Mouse (Mus musculus): Measurements from ENCODE around the gene Cd5l. TPM values are rescaled to one million over a fixed set of nuclear protein-coding genes. Genes with fewer than 3 reads are reported as not detected.
A peak's percentile ranks its signal among the peaks of the same experiment; 100 is the strongest.

Cd5l gene
- total RNA-seq, 2 experiments from 2014 or later = not detected

DNA sequence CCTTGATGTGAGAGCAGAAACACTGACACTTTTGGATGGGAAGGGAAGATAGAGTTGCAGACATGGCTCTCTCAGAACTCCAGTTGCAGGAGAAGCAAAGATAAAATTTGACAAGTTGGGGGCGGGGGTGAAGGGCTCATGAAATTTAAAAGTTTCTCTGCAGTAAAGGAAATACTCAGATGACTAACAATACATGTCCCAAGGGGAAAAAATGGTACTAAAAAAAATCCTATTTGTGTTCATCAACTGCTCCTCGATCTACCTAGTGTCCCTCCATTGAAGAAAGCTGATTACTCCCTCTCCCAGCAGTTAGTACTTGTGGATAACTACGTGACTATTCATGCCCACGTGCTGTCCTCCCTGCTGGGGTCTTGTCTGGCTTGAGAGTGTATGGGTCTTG, 41.1 kb downstream of the Cd5l start:
- no peak for DNase-seq (ENCODE audit: low spot score in 2 of 2)
- intact Hi-C loops (cut with DNase I) = no loop called here

- intact Hi-C loops (cut with DNase I) = no loop called here
- no peak for DNase-seq (ENCODE audit: low spot score in 2 of 2)
Observed at GRCm38 (mm10) chr3:87399906-87400305, 42.2 kb downstream of the Cd5l start.

- no peak for DNase-seq (ENCODE audit: low spot score in 2 of 2)
Observed at GRCm38 (mm10) chr3:87401321-87401720, 43.6 kb downstream of the Cd5l start.

GRCm38 (mm10) chr3:87408171-87408570, 50.5 kb downstream of the Cd5l start:
- intact Hi-C loops (cut with DNase I) = loop anchor here (5.0 kb wide), 1 partner anchor 166 kb away; no protein-coding TSS in a partner anchor
- peak in 1 of 2 experiments; percentile 8 for DNase-seq (ENCODE audit: low spot score in 2 of 2)

More at GRCm38 (mm10) chr3:87401321-87401720, 43.6 kb downstream of the Cd5l start:
- intact Hi-C loops (cut with DNase I) = no loop called here

DNA sequence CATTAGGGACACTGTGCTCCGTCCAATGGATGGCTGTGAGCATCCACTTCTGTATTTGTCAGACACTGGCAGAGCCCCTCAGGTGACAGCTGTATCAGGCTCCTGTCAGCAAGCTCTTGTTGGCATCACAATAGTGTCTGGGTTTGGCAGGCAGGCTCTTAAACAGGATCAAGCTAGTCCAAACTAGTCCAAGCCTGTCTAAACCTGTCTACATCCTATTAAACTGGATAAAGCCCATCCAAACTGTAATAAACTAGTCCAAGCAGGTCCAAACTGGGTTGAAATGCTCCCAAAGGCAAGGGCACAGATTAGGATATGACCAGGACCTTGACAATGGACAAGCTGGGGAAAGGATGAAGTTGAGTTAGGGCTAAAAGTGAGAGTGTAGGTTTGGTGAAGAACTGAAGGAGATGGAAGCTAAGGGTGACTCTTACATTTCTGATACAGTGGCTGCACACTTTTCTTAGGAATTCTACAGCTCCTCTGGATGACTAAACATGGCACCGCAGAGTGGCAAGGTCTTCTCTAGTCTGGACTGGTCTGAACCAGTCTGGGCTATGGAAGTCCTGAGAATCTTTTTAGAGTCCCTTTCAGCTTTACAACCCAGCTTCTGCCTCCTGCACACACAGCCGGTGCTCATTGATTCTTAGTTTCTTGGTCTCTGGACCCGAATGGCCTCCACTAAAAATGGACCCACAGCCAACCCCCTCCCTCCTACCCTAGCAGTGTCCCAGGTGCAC, 51.7 kb downstream of the Cd5l start:
- no peak for DNase-seq (ENCODE audit: low spot score in 2 of 2)
- intact Hi-C loops (cut with DNase I) = loop anchor here (5.0 kb wide), 1 partner anchor 167 kb away; no protein-coding TSS in a partner anchor

- no peak for DNase-seq (ENCODE audit: low spot score in 2 of 2)
- intact Hi-C loops (cut with DNase I) = loop anchor here (1.0 to 5.0 kb wide), 2 partner anchors 89 to 152 kb away; no protein-coding TSS in a partner anchor
Observed at GRCm38 (mm10) chr3:87410605-87411004, 52.9 kb downstream of the Cd5l start.

- peak in 1 of 2 experiments; percentile 3 for DNase-seq (ENCODE audit: low spot score in 2 of 2)
- intact Hi-C loops (cut with DNase I) = loop anchor here (1.0 to 5.0 kb wide), 2 partner anchors 88 to 151 kb away; no protein-coding TSS in a partner anchor
Observed at GRCm38 (mm10) chr3:87411150-87411549, 53.5 kb downstream of the Cd5l start.

GRCm38 (mm10) chr3:87420645-87421044, 63.0 kb downstream of the Cd5l start:
- no peak for DNase-seq (ENCODE audit: low spot score in 2 of 2)

More at GRCm38 (mm10) chr3:87420645-87421044, 63.0 kb downstream of the Cd5l start:
- intact Hi-C loops (cut with DNase I) = no loop called here

Other genes starting within 250 kb of the Cd5l start
- 1 to 10 TPM; 3.8 to 4.3 TPM for gene Kirrel, start 183.1 kb upstream of the Cd5l start, total RNA-seq (2021)
- gene Fcrls, start 94.1 kb upstream of the Cd5l start, total RNA-seq (2021) = 10 to 100 TPM; 37.2 to 37.3 TPM
- gene Fcrl1, start 18.5 kb downstream of the Cd5l start, total RNA-seq (2021) = under 1 TPM in 1 of 2 experiments, not detected in 1; 0.43 TPM
- not detected for gene Fcrl5, start 77.9 kb downstream of the Cd5l start, total RNA-seq (2021)
- gene Etv3, start 167.5 kb downstream of the Cd5l start, total RNA-seq (2021) = 10 to 100 TPM; 20.5 to 22.5 TPM

Data from left cerebral cortex, postnatal 25 days (tissue).